Mouse (Mus musculus) heart, postnatal 4 days (tissue): Measurements from ENCODE around the gene Nebl. TPM values are rescaled to one million over a fixed set of nuclear protein-coding genes. Genes with fewer than 3 reads are reported as not detected.
A peak's percentile ranks its signal among the peaks of the same experiment; 100 is the strongest.

Experiments used
- DNase-seq: peaks from one replicate; pipeline ENCODE4 v3.0.0; 2021
- total RNA-seq, 2 experiments: library from RNA; stranded (reverse); gene quantifications; 2 replicates each; pipeline ENCODE4 v1.2.3; 2021

The Nebl gene
- 100 to 1,000 TPM; 507 to 513 TPM for total RNA-seq

DNA sequence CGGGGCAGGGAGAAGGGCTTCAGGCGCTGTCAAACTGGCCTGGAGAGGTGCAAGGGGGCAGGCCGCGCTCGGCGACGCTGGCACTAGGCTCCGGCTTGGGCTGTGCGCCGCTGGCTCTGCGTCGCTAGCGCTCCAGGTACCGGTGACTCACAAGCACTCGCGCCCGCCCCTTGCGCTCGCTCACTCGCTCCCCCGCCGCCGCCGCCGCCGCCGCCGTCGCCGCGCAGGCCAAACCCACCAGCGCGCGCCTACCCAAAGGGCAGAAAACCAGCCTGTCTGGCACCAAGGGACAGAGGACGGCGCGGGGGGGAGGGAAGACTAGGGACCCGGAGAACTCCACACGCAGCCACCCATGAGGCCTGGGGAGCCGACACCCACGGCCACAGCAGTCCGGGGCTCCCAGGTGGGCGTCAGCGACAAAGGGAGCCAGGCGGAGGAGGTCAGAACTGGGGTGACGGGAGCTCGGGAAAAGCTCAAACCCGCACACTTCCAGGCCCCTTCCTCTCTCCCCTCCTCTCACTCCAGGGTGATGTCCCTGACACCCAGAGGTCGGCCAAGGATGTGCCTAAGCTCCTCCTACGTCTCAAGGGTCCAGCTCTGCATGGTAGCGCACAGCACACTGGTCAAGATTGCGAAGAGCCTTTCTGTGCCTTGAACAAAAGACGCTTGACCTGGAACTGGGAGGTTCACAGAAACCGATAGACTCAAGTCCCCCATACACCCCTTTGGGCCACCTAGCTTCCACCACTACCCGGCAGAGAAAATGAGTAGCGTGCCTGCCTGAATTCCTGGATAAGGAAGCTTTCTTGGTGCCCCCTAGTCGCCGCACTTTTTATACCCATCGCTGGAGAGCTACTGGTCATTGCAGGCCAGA lies at the start of gene Nebl:
Nebl (minus strand) TSS at position 508 of the 874 bp plus-strand sequence.
- peak; percentile 53 for DNase-seq

GRCm38 (mm10) chr2:17770246-17770825 lies 39.1 kb upstream of the Nebl start:
- DNase-seq, result no peak

GRCm38 (mm10) chr2:17769242-17769755 lies 38.0 kb upstream of the Nebl start:
- DNase-seq, result no peak

- no peak for DNase-seq
These were observed 25.0 kb upstream of the Nebl start for GRCm38 (mm10) chr2:17756271-17756670.

GRCm38 (mm10) chr2:17742051-17742763 lies 10.9 kb upstream of the Nebl start:
- no peak for DNase-seq

DNA sequence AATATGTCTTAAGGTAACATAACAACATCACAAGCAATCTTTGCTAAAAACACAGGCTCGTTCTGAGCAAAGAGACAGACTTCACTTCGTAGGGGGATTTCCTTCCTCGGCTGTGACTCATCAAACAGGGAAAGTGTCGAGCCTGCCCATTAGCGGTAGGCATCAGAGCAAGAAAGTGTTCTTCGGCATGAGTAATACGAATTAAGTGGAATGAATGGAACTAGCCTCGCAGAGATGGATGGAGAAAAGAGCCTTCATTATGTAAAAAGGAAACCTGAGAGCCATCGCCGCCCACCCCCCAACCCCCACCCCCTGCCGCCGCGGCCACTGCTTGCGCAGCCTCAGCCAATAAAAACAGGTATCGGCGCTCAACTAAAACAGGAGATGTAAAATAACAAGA lies 10.3 kb upstream of the Nebl start:
- no peak for DNase-seq

GRCm38 (mm10) chr2:17740454-17740853 lies 9.2 kb upstream of the Nebl start:
- DNase-seq, result no peak

GRCm38 (mm10) chr2:17732210-17732609 lies 946 bp upstream of the Nebl start:
- DNase-seq, result no peak

DNA sequence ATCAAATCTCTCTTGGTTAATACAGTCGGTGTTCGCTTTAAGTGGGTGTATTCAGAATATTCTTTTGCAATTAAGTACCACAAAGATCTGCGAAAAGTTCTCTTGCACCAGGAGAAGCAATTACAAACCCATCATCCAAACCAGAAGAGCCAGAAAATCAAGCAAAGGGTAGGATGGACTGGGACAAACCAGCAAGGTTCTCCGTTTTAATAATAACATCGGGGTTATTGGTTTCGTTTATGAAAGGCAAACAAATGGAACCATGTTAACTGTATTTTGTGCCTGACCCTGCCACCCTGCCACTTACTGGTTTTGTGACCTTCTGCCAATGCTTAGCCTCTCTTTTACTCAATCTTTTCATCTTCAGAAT lies 552 bp upstream of the Nebl start:
- DNase-seq, result no peak

- DNase-seq, result no peak
These were observed 662 bp downstream of the Nebl start for GRCm38 (mm10) chr2:17730648-17730956.

GRCm38 (mm10) chr2:17729770-17730647 lies 1.3 kb downstream of the Nebl start:
- peak; percentile 14 for DNase-seq

GRCm38 (mm10) chr2:17724405-17724804 lies 6.9 kb downstream of the Nebl start:
- DNase-seq, result no peak

DNA sequence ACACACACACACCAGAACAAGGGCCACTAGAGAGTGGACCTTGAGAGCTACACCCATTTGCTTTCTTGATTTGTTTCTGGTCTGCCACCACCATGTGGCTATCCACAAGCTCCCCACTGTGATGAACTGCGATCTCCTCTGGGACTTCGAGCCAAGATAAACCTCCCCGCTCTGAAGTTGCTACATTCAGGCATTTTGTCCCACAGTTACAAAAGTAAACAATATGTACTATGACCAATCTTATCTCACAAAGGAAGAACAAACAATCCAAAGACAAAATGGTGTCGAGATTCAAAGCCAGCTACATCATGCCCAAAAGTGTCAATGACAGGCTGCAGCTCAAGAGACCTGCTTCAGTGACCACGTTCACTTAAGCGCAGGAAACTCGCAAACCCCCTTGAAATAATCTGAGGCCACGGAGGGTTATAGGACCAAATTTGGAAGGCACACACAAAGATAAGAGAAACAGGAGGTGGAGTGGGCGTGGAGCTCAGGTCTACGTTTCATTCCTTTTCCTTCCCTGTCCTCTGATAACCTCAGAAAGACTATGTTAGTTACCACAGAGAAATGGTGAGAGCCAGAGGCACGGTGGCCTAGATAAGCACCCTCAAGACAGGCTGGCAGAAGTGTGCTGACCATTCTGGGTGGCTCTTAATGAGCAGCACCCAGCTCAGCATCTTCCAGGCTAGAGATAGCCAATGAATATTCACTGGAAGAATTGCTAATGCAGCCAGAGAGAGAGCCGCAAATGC lies 7.8 kb downstream of the Nebl start:
- no peak for DNase-seq

DNA sequence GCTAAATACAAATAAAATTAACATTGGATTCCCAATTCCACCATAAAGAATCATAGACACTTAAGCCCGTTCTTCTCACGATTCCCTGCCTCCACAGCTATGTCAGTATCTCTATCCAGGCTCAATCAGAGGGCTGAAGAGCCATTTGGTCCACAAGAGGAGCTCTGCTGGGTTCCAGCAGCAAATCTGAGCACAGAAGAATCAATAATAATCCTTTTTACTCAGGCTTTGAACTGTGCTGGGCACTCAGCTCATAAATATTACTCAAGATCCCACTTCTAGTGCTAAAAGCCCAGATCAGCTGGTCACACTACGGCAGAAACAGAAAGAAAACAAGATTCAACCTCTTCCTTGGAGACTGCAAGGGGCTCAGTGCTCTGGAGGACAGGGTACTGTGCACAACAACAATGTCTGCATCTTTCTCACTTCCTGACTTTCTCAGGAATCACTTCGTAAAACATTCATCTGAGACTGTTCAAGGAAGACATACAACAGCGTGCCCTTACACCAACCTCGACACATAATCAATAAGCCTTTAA lies 10.0 kb downstream of the Nebl start:
- DNase-seq, result no peak

- no peak for DNase-seq
These were observed 13.0 kb downstream of the Nebl start for GRCm38 (mm10) chr2:17718281-17718680.

DNA sequence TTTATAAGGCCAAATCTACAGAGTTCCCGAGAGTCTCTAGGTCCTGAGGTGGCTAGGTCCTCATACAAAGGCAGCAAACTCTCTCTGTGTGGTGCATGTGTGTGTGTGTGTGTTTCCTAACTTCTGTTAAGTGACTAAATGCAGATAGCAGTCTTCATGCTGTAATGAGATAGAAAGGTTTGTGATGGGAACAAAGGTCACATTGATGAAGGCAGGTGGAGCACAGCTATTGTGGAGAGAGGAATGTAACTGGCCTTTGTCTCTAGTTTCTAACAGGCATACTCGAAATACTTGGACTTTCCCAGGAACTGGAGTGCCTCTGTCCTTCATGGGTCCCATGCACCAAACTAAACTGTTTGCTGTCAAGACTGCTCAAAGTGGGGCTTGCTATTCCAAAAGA lies 14.1 kb downstream of the Nebl start:
- no peak for DNase-seq

DNA sequence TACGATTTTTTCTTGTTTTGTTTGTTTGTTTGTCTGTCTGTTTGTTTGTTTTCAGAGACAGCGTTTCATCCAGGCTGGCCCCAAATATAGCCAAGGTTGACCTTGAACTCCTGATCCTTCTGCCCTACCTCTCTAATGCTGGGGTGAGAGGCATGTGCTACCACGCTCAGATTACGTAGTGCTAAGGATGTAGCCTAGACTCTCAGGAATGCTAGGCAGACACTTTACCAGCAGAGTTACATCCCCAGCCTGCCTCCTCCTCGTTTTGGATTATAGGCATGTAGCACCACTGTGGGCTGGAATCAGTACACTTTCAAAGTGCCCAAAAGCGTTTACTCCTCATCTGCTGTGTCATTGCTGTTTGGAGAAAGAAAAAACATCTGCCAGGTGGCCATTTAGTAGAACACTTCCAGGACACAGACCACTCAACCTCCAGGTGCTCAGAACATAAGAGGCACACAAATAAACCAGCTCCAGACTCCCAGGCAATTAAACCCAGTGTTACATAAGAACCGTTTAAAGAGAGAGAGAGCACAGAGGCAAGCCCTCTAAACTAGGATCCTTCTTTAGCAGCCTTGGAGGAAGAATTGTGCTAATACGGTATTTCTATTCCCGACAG lies 16.0 kb downstream of the Nebl start:
- no peak for DNase-seq

GRCm38 (mm10) chr2:17714661-17715060 lies 16.6 kb downstream of the Nebl start:
- no peak for DNase-seq

- DNase-seq, result no peak
These were observed 17.1 kb downstream of the Nebl start for GRCm38 (mm10) chr2:17714124-17714523.

- DNase-seq, result no peak
These were observed 20.0 kb downstream of the Nebl start for GRCm38 (mm10) chr2:17711216-17711615.

DNA sequence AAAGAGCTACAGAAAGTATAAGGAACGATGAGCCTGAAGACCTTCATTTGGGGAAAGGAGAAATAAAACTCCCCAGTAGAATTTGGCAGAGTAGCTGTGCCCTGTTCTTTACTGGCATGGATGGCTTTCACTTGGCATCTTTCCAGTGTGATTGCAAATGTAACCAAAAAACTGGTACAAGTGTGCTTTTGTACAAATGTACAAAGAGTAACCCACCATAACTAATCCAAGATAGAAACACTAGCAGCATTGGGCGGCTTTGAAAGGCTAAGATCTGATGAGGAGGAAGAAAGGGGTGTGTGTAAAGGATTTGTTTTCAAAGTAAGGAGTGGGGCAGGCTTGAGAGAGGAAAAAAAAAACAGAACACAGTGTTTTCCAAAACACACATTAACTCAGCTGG lies 21.2 kb downstream of the Nebl start:
- no peak for DNase-seq
